In the genomic region with DNA sequence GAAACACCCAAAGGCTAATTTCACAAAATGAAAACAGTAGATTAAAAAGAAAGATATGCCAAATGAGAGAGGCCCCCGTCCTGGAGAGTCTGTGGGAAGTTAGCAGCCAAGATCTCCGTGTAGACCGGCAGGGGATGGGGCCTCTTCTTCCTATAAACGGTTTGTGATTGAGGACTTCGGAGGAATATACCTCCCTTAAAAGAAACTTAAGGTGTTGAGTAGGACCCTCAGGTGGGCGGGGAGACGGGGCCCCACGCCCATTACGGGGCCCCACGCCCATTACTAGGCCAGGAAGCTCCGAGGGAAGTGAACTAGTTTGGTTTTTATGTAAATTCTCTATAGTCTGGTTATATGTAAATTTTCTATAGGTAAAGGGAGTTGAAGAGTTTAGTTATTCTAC, we compare ENCODE assay signal across 10 mouse cellular contexts. TPM values are rescaled to one million over a fixed set of nuclear protein-coding genes. Genes with fewer than 3 reads are reported as not detected.
DNase-seq lines count a peak whose midpoint lies in the region; ATAC-seq and TF ChIP-seq lines count a peak whose summit lies in the region.
"Had no signal": no experiment of that assay in that cellular context is flagged by ENCODE, and none has a peak within 500 bp of the region (broad histone marks: within the 10 kb centered on the region; RNA-seq: fewer than 3 reads in every experiment).

A gene (minus strand): TSS at position 233 of the 400 bp plus-strand sequence.

- H3K9me3 ChIP-seq in embryonic facial prominence, embryonic 12.5 days = no peaks in the 10 kb centered on the region
- no peaks in the 10 kb centered on the region for H3K9me3 ChIP-seq in hindbrain, embryonic 14.5 days (ENCODE audit: control insufficient read depth, low read length)
- H3K9me3 ChIP-seq in neural tube, embryonic 13.5 days = no peaks in the 10 kb centered on the region
- no peaks in the 10 kb centered on the region for H3K9me3 ChIP-seq in stomach, postnatal 0 days (ENCODE audit: control insufficient read depth, low read length)

- ATAC-seq in embryonic facial prominence, embryonic 12.5 days (ENCODE audit: insufficient number of reproducible peaks, insufficient read depth, low FRiP score, low TSS enrichment) = no peak
- ATAC-seq in hindbrain, embryonic 14.5 days (ENCODE audit: low FRiP score) = no peak
- no peak for ATAC-seq in neural tube, embryonic 13.5 days (ENCODE audit: low read depth)
- no peak for ATAC-seq in stomach, postnatal 0 days (ENCODE audit: low FRiP score, low TSS enrichment)

- H3K27ac ChIP-seq in spleen, adult 2 months (ENCODE audit: insufficient read depth, low read length) = peak within 1 kb of the TSS; percentile 69
- no peak within 1 kb of the TSS for H3K27ac ChIP-seq in embryonic facial prominence, embryonic 12.5 days
- H3K27ac ChIP-seq in hindbrain, embryonic 14.5 days = no peak within 1 kb of the TSS
- no peak within 1 kb of the TSS for H3K27ac ChIP-seq in neural tube, embryonic 13.5 days (replicated peaks)
- no peak within 1 kb of the TSS for H3K27ac ChIP-seq in stomach, postnatal 0 days (replicated peaks)
- H3K27ac ChIP-seq: liver, embryonic 14.5 days had no signal

- WGBS in spleen, adult 2 months = 41% methylated on average over 11 of the region's 11 CpGs
- WGBS in embryonic facial prominence, embryonic 12.5 days = 9% methylated on average over 11 of the region's 11 CpGs
- 15% methylated on average over 11 of the region's 11 CpGs for WGBS in hindbrain, embryonic 14.5 days
- 10% methylated on average over 11 of the region's 11 CpGs for WGBS in neural tube, embryonic 13.5 days
- 13% methylated on average over 11 of the region's 11 CpGs for WGBS in stomach, postnatal 0 days

- H3K4me1 ChIP-seq in spleen, adult 2 months (ENCODE audit: control insufficient read depth, insufficient read depth, insufficient read length) = no peaks in the 10 kb centered on the region; the same call in 1 of the 2 replicates
- H3K4me1 ChIP-seq in embryonic facial prominence, embryonic 12.5 days = peaks cover 9% of the 10 kb centered on the region
- H3K4me1 ChIP-seq in hindbrain, embryonic 14.5 days (replicated peaks; ENCODE audit: control insufficient read depth, insufficient read depth, low read length) = peaks cover 4% of the 10 kb centered on the region; the same call in 1 of the 2 replicates
- H3K4me1 ChIP-seq in neural tube, embryonic 13.5 days (replicated peaks) = peaks cover 30% of the 10 kb centered on the region
- H3K4me1 ChIP-seq in stomach, postnatal 0 days (replicated peaks; ENCODE audit: control insufficient read depth, insufficient read depth) = no peaks in the 10 kb centered on the region

- no peak within 1 kb of the TSS for H3K9ac ChIP-seq in embryonic facial prominence, embryonic 12.5 days
- no peak within 1 kb of the TSS for H3K9ac ChIP-seq in hindbrain, embryonic 14.5 days
- no peak within 1 kb of the TSS for H3K9ac ChIP-seq in neural tube, embryonic 13.5 days
- no peak within 1 kb of the TSS for H3K9ac ChIP-seq in stomach, postnatal 0 days (ENCODE audit: low read length)
- H3K9ac ChIP-seq: liver, embryonic 14.5 days had no signal

- no peaks in the 10 kb centered on the region for H3K27me3 ChIP-seq in spleen, adult 2 months (ENCODE audit: control insufficient read depth, insufficient read depth, low read length)
- H3K27me3 ChIP-seq in embryonic facial prominence, embryonic 12.5 days = peaks cover 43% of the 10 kb centered on the region
- peaks cover 33% of the 10 kb centered on the region for H3K27me3 ChIP-seq in hindbrain, embryonic 14.5 days (ENCODE audit: control insufficient read depth, insufficient read depth, low read length)
- peaks cover 41% of the 10 kb centered on the region for H3K27me3 ChIP-seq in neural tube, embryonic 13.5 days
- H3K27me3 ChIP-seq in stomach, postnatal 0 days (ENCODE audit: control insufficient read depth, insufficient read depth, low read length) = peaks cover 5% of the 10 kb centered on the region; the same call in 1 of the 2 replicates

- no peak within 1 kb of the TSS for H3K4me3 ChIP-seq in spleen, adult 2 months (ENCODE audit: extremely low read depth, insufficient read depth, insufficient read length)
- no peak within 1 kb of the TSS for H3K4me3 ChIP-seq in embryonic facial prominence, embryonic 12.5 days
- no peak within 1 kb of the TSS for H3K4me3 ChIP-seq in hindbrain, embryonic 14.5 days (replicated peaks; ENCODE audit: low read length)
- H3K4me3 ChIP-seq in neural tube, embryonic 13.5 days = no peak within 1 kb of the TSS
- no peak within 1 kb of the TSS for H3K4me3 ChIP-seq in stomach, postnatal 0 days (ENCODE audit: low read depth, low read length)

- TF ChIP-seq EP300 in stomach, postnatal 0 days (optimal IDR thresholded peaks at IDR 0.05) = no peak

- peak within 1 kb of the TSS; percentile 23; the same call in 1 of the 2 replicates for H3K4me2 ChIP-seq in embryonic facial prominence, embryonic 12.5 days (replicated peaks)
- H3K4me2 ChIP-seq in hindbrain, embryonic 14.5 days (replicated peaks) = peak within 1 kb of the TSS; percentile 21
- H3K4me2 ChIP-seq in neural tube, embryonic 13.5 days = peak within 1 kb of the TSS; percentile 26
- H3K4me2 ChIP-seq in stomach, postnatal 0 days (replicated peaks; ENCODE audit: low read depth) = no peak within 1 kb of the TSS

- no peak for DNase-seq in spleen, adult 2 months (ENCODE audit: low read depth in 1 of 2, low spot score in 2 of 2)
- DNase-seq in spleen, postnatal 36 days (ENCODE audit: low spot score in 2 of 2) = no peak
- DNase-seq in hindbrain, embryonic 14.5 days (ENCODE audit: low spot score) = no peak
- no peak for DNase-seq in cerebellum, adult 18-20 months
- no peak for DNase-seq in cerebellum, postnatal 25 days
- DNase-seq in stomach, postnatal 0 days (ENCODE audit: low spot score) = no peak
- DNase-seq: gastrocnemius, postnatal 10 days had no signal

- H3K36me3 ChIP-seq in spleen, adult 2 months (ENCODE audit: control insufficient read depth, insufficient read depth, low read length) = no peaks in the 10 kb centered on the region
- H3K36me3 ChIP-seq in embryonic facial prominence, embryonic 12.5 days = no peaks in the 10 kb centered on the region
- no peaks in the 10 kb centered on the region for H3K36me3 ChIP-seq in hindbrain, embryonic 14.5 days (replicated peaks; ENCODE audit: control insufficient read depth, insufficient read depth)
- H3K36me3 ChIP-seq in neural tube, embryonic 13.5 days = no peaks in the 10 kb centered on the region
- no peaks in the 10 kb centered on the region for H3K36me3 ChIP-seq in stomach, postnatal 0 days (ENCODE audit: control insufficient read depth, insufficient read depth, low read length)

- TF ChIP-seq CTCF in spleen, adult 2 months (IDR thresholded peaks at IDR 0.05; ENCODE audit: extremely low read depth, insufficient read depth, insufficient read length, insufficient replicate concordance) = no peak
- TF ChIP-seq CTCF in stomach, postnatal 0 days (IDR thresholded peaks at IDR 0.05; ENCODE audit: low read depth) = no peak

- TF ChIP-seq POLR2A in spleen, adult 2 months (IDR thresholded peaks at IDR 0.05; ENCODE audit: low read depth, low read length) = no peak

RNA-seq across cellular contexts. Expression of the gene that starts here (rescaled TPM):
- 0.08 and 0.14 TPM in 2 replicates for polyA plus RNA-seq in spleen, adult 2 months (2012; rRNA removed)
- not detected in 2 replicates for polyA plus RNA-seq in embryonic facial prominence, embryonic 12.5 days (2016; fragmentation: Nextera tagmentation; extraction: Ambion mirVana)
- 0.14 and 0.40 TPM in 2 replicates for polyA plus RNA-seq in hindbrain, embryonic 14.5 days (2014; fragmentation: Nextera tagmentation; extraction: Ambion mirVana)
- polyA plus RNA-seq in neural tube, embryonic 13.5 days (2015; fragmentation: Nextera tagmentation; extraction: Ambion mirVana) = 0.22 TPM in 1 of 2 replicates, not detected in the other
- polyA plus RNA-seq in stomach, postnatal 0 days (2015; fragmentation: Nextera tagmentation; extraction: Ambion mirVana) = 0.07 TPM in 1 of 2 replicates, not detected in the other
- polyA plus RNA-seq: liver, embryonic 14.5 days had no signal
